Comparison of ENCODE assay signal across 16 mouse cellular contexts in the genomic region with DNA sequence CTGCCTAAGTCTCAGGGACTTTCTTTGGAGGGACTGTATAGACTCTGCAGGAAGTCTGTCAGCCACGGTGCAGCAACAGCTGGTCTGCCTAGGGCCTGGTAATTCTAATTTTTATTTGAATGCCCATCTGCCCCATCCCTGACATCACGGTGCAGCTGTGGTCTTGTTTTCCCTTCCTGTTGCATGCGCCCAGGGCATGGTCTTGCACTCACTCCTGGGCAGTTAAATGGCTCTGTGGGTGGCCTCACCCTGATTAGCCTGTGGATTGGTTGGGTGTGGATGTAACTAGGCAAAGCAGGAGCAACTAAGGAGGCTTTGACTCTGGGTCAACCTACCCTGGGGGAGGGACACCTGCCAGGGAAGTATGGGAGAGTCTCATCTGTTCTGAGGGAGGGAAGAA. TPM values are rescaled to one million over a fixed set of nuclear protein-coding genes. Genes with fewer than 3 reads are reported as not detected.
DNase-seq lines count a peak whose midpoint lies in the region; ATAC-seq lines count a peak whose summit lies in the region.
"Had no signal": no experiment of that assay in that cellular context is flagged by ENCODE, and none has a peak within 500 bp of the region (broad histone marks: within the 10 kb centered on the region; RNA-seq: fewer than 3 reads in every experiment).

No protein-coding gene starts in this region.

- H3K4me2 ChIP-seq in forebrain, embryonic 14.5 days (ENCODE audit: low read length), result no peak overlapping the region
- no peak overlapping the region for H3K4me2 ChIP-seq in forebrain, embryonic 12.5 days
- no peak overlapping the region for H3K4me2 ChIP-seq in neural tube, embryonic 11.5 days (ENCODE audit: low read depth)
- H3K4me2 ChIP-seq: embryonic facial prominence, embryonic 13.5 days; neural tube, embryonic 13.5 days had no signal

- H3K9ac ChIP-seq in forebrain, embryonic 14.5 days (ENCODE audit: low read length), result no peak overlapping the region
- no peak overlapping the region for H3K9ac ChIP-seq in forebrain, embryonic 12.5 days
- H3K9ac ChIP-seq in neural tube, embryonic 11.5 days (ENCODE audit: low read length), result no peak overlapping the region
- H3K9ac ChIP-seq: embryonic facial prominence, embryonic 13.5 days; liver, postnatal 0 days; neural tube, embryonic 13.5 days had no signal

- H3K4me3 ChIP-seq in forebrain, embryonic 14.5 days (ENCODE audit: low read depth, low read length), result no peak overlapping the region
- no peak overlapping the region for H3K4me3 ChIP-seq in forebrain, embryonic 12.5 days (replicated peaks)
- no peak overlapping the region for H3K4me3 ChIP-seq in neural tube, embryonic 11.5 days (ENCODE audit: low read depth, low read length)
- H3K4me3 ChIP-seq: embryonic facial prominence, embryonic 13.5 days; neural tube, embryonic 13.5 days had no signal

- H3K4me1 ChIP-seq in forebrain, embryonic 14.5 days (ENCODE audit: control insufficient read depth, insufficient read depth, low read length), result peaks cover 17% of the 10 kb centered on the region
- peaks cover 35% of the 10 kb centered on the region for H3K4me1 ChIP-seq in forebrain, embryonic 12.5 days
- peaks cover 13% of the 10 kb centered on the region for H3K4me1 ChIP-seq in neural tube, embryonic 11.5 days (ENCODE audit: control insufficient read depth, insufficient read depth, low read length)

- no peak for ATAC-seq in forebrain, embryonic 14.5 days
- no peak; the same call in 1 of the 2 replicates for ATAC-seq in forebrain, embryonic 12.5 days (ENCODE audit: low FRiP score)
- peak; percentile 51; the same call in 1 of the 2 replicates for ATAC-seq in neural tube, embryonic 11.5 days (ENCODE audit: insufficient read depth, low FRiP score, low TSS enrichment)
- ATAC-seq: liver, postnatal 0 days had no signal

- H3K27ac ChIP-seq in forebrain, embryonic 14.5 days (ENCODE audit: low read depth, low read length), result no peak overlapping the region
- H3K27ac ChIP-seq in forebrain, embryonic 12.5 days, result no peak overlapping the region
- H3K27ac ChIP-seq in neural tube, embryonic 11.5 days (ENCODE audit: low read depth, low read length), result no peak overlapping the region
- H3K27ac ChIP-seq: embryonic facial prominence, embryonic 13.5 days; neural tube, embryonic 13.5 days had no signal

- no peaks in the 10 kb centered on the region for H3K9me3 ChIP-seq in forebrain, embryonic 14.5 days (replicated peaks; ENCODE audit: control insufficient read depth, low read length)
- H3K9me3 ChIP-seq in forebrain, embryonic 12.5 days, result no peaks in the 10 kb centered on the region; the same call in 1 of the 2 replicates
- H3K9me3 ChIP-seq in neural tube, embryonic 11.5 days (ENCODE audit: control insufficient read depth, low read length), result no peaks in the 10 kb centered on the region
- H3K9me3 ChIP-seq: embryonic facial prominence, embryonic 13.5 days; neural tube, embryonic 13.5 days had no signal

- no peaks in the 10 kb centered on the region for H3K27me3 ChIP-seq in forebrain, embryonic 14.5 days (replicated peaks; ENCODE audit: control insufficient read depth, insufficient read depth, low read length)
- no peaks in the 10 kb centered on the region for H3K27me3 ChIP-seq in forebrain, embryonic 12.5 days
- H3K27me3 ChIP-seq in neural tube, embryonic 11.5 days (ENCODE audit: control insufficient read depth, insufficient read depth, low read length), result no peaks in the 10 kb centered on the region
- H3K27me3 ChIP-seq: embryonic facial prominence, embryonic 13.5 days; neural tube, embryonic 13.5 days had no signal

- peak; percentile 22 for DNase-seq in forebrain, embryonic 14.5 days (ENCODE audit: low spot score)
- peak; percentile 42 for DNase-seq in neural tube, embryonic 11.5 days (ENCODE audit: low spot score)
- no peak for DNase-seq in neural tube, embryonic 10.5 days (ENCODE audit: extremely low spot score, low spot score)
- DNase-seq in large intestine, adult 2 months (ENCODE audit: low read depth, low spot score), result peak; percentile 32
- no peak for DNase-seq in adrenal gland, postnatal 25 days
- DNase-seq in urinary bladder, postnatal 10 days (ENCODE audit: low spot score), result no peak
- no peak for DNase-seq in cerebellum, adult 11 months
- DNase-seq: cerebellum, adult 9-11 months; kidney, adult 9 months; liver, postnatal 0 days; right cerebral cortex, postnatal 14 days had no signal

- no peaks in the 10 kb centered on the region for H3K36me3 ChIP-seq in forebrain, embryonic 14.5 days (ENCODE audit: control insufficient read depth, insufficient read depth, low read length)
- H3K36me3 ChIP-seq in forebrain, embryonic 12.5 days (replicated peaks), result no peaks in the 10 kb centered on the region
- H3K36me3 ChIP-seq in neural tube, embryonic 11.5 days (ENCODE audit: control insufficient read depth, insufficient read depth, low read length), result no peaks in the 10 kb centered on the region
- H3K36me3 ChIP-seq: embryonic facial prominence, embryonic 13.5 days; neural tube, embryonic 13.5 days had no signal

- WGBS in forebrain, embryonic 14.5 days, result 21% methylated on average over 3 of the region's 3 CpGs
- 29% methylated on average over 3 of the region's 3 CpGs for WGBS in forebrain, embryonic 12.5 days
- 20% methylated on average over 3 of the region's 3 CpGs for WGBS in neural tube, embryonic 11.5 days
- 52% methylated on average over 3 of the region's 3 CpGs for WGBS in large intestine, adult 2 months

RNA-seq across cellular contexts. Expression of a gene that starts 35.2 kb away (rescaled TPM):
- 20.0 and 22.9 TPM in 2 replicates for polyA plus RNA-seq in forebrain, embryonic 14.5 days (2014; fragmentation: Nextera tagmentation; extraction: Ambion mirVana)
- 46.6 and 49.3 TPM in 2 replicates for polyA plus RNA-seq in forebrain, embryonic 12.5 days (2016; fragmentation: Nextera tagmentation; extraction: Ambion mirVana)
- 13.0 and 14.1 TPM in 2 replicates for polyA plus RNA-seq in neural tube, embryonic 11.5 days (2014; fragmentation: Nextera tagmentation; extraction: Ambion mirVana)
- polyA plus RNA-seq in large intestine, adult 2 months (2012; rRNA removed), result 0.59 and 0.78 TPM in 2 replicates
- total RNA-seq in adrenal gland, postnatal 25 days (2021), result 5.5 and 6.4 TPM in 2 replicates
- total RNA-seq: granulocyte monocyte progenitor cell, adult 5-6 weeks had no signal

RNA-seq across cellular contexts. Expression of a gene that starts 44.2 kb away (rescaled TPM):
- 29.9 and 37.3 TPM in 2 replicates for polyA plus RNA-seq in forebrain, embryonic 14.5 days (2014; fragmentation: Nextera tagmentation; extraction: Ambion mirVana)
- polyA plus RNA-seq in forebrain, embryonic 12.5 days (2016; fragmentation: Nextera tagmentation; extraction: Ambion mirVana), result 29.1 and 31.6 TPM in 2 replicates
- polyA plus RNA-seq in neural tube, embryonic 11.5 days (2014; fragmentation: Nextera tagmentation; extraction: Ambion mirVana), result 26.7 and 29.2 TPM in 2 replicates
- polyA plus RNA-seq in large intestine, adult 2 months (2012; rRNA removed), result 37.3 and 38.9 TPM in 2 replicates
- 13.9 and 17.6 TPM in 2 replicates for total RNA-seq in adrenal gland, postnatal 25 days (2021)

RNA-seq across cellular contexts. Expression of a gene that starts 52.2 kb away (rescaled TPM):
- 14.6 and 15.0 TPM in 2 replicates for polyA plus RNA-seq in forebrain, embryonic 14.5 days (2014; fragmentation: Nextera tagmentation; extraction: Ambion mirVana)
- polyA plus RNA-seq in forebrain, embryonic 12.5 days (2016; fragmentation: Nextera tagmentation; extraction: Ambion mirVana), result 24.3 and 25.1 TPM in 2 replicates
- polyA plus RNA-seq in neural tube, embryonic 11.5 days (2014; fragmentation: Nextera tagmentation; extraction: Ambion mirVana), result 8.1 and 9.8 TPM in 2 replicates
- polyA plus RNA-seq in large intestine, adult 2 months (2012; rRNA removed), result 0.04 and 0.21 TPM in 2 replicates
- not detected in 2 replicates for total RNA-seq in adrenal gland, postnatal 25 days (2021)
- total RNA-seq: heart, postnatal 25 days had no signal
- polyA plus RNA-seq: liver, postnatal 0 days had no signal

Comparison
In these comparisons a context has a peak if more than half of its experiments do, and no peak if none do; other contexts are left out.
1. DNase-seq: peak in forebrain, embryonic 14.5 days (single experiment), neural tube, embryonic 11.5 days (single experiment) and large intestine, adult 2 months (single experiment); none in neural tube, embryonic 10.5 days (single experiment), adrenal gland, postnatal 25 days (single experiment), urinary bladder, postnatal 10 days (single experiment) and cerebellum, adult 11 months (single experiment).